Mouse (Mus musculus): Measurements from ENCODE around the gene Vmn1r85. TPM values are rescaled to one million over a fixed set of nuclear protein-coding genes. Genes with fewer than 3 reads are reported as not detected.

The Vmn1r85 gene
- polyA plus RNA-seq, 1 experiment from 2014 or later, result 0.06 TPM

- WGBS, result 49% methylated on average over 4 of the region's 4 CpGs
- ATAC-seq (replicated peaks), result no peak
- Histone ChIP-seq H3K4me1 (peaks cover 50% of the 10 kb centered on the region), H3K9ac (replicated peaks) (peak overlapping the region; percentile 99), H3K36me3 (peaks cover 31% of the 10 kb centered on the region), H3K4me3 (peak overlapping the region; percentile 90), H3K27me3 (peaks cover 4% of the 10 kb centered on the region; the same call in 1 of the 2 replicates), H3K4me2 (replicated peaks) (peak overlapping the region; percentile 78), H3K9me3 (no peaks in the 10 kb centered on the region), H3K27ac (replicated peaks) (peak overlapping the region; percentile 100)
Measured at GRCm38 (mm10) chr7:13036806-13037205, 58.2 kb downstream of the Vmn1r85 start.

GRCm38 (mm10) chr7:13035211-13035855, 59.6 kb downstream of the Vmn1r85 start:
- H3K27ac ChIP-seq (replicated peaks), result peak overlapping the region; percentile 92
- H3K4me3 ChIP-seq, result 0 out of 2 replicates have a peak overlapping the region, but pooled peaks have one; percentile 56
- WGBS, result 81% methylated on average over 17 of the region's 17 CpGs
- H3K4me2 ChIP-seq (replicated peaks), result 0 out of 2 replicates have a peak overlapping the region, but pooled peaks have one; percentile 78
- H3K36me3 ChIP-seq, result peaks cover 45% of the 10 kb centered on the region
- peaks cover 50% of the 10 kb centered on the region for H3K4me1 ChIP-seq
- no peak for ATAC-seq (replicated peaks)
- no peaks in the 10 kb centered on the region for H3K27me3 ChIP-seq
- H3K9me3 ChIP-seq, result no peaks in the 10 kb centered on the region
- H3K9ac ChIP-seq (replicated peaks), result no peak overlapping the region

- Histone ChIP-seq H3K9me3 (no peaks in the 10 kb centered on the region), H3K27me3 (no peaks in the 10 kb centered on the region), H3K4me3 (peak within 1 kb of the TSS; percentile 56), H3K4me1 (peaks cover 50% of the 10 kb centered on the region), H3K9ac (replicated peaks) (peak within 1 kb of the TSS; percentile 68), H3K4me2 (replicated peaks) (peak within 1 kb of the TSS; percentile 78), H3K27ac (replicated peaks) (peak within 1 kb of the TSS; percentile 92), H3K36me3 (peaks cover 55% of the 10 kb centered on the region)
- ATAC-seq (replicated peaks), result peak; percentile 81
- WGBS, result under 1% methylated on average over 45 of the region's 45 CpGs
Measured at GRCm38 (mm10) chr7:13034148-13034977, 60.6 kb downstream of the Vmn1r85 start, which contains the start of gene Chmp2a. Gene Chmp2a (minus strand): TSS chr7:13034807.

- Histone ChIP-seq H3K4me1 (peaks cover 43% of the 10 kb centered on the region), H3K9me3 (no peaks in the 10 kb centered on the region), H3K27me3 (no peaks in the 10 kb centered on the region), H3K27ac (replicated peaks) (peak overlapping the region; percentile 92), H3K9ac (replicated peaks) (peak overlapping the region; percentile 68), H3K4me2 (replicated peaks) (peak overlapping the region; percentile 78), H3K4me3 (peak overlapping the region; percentile 56), H3K36me3 (peaks cover 63% of the 10 kb centered on the region)
- ATAC-seq (replicated peaks), result no peak
- WGBS, result 50% methylated on average over 13 of the region's 13 CpGs
Measured at GRCm38 (mm10) chr7:13033451-13034147, 61.4 kb downstream of the Vmn1r85 start.

Other genes with a start within 250 kb of the Vmn1r85 start
- gene Zfp128, start 214.0 kb downstream of the Vmn1r85 start, polyA plus RNA-seq (2015; fragmentation: Nextera tagmentation; extraction: Ambion mirVana), result 8.0 and 8.8 TPM in 2 replicates
- 13.8 TPM in 2 replicates for gene Zscan22, start 197.4 kb downstream of the Vmn1r85 start, polyA plus RNA-seq (2015; fragmentation: Nextera tagmentation; extraction: Ambion mirVana)
- gene Rps5, start 172.9 kb downstream of the Vmn1r85 start, polyA plus RNA-seq (2015; fragmentation: Nextera tagmentation; extraction: Ambion mirVana), result 659 and 698 TPM in 2 replicates
- gene Rnf225, start 167.8 kb downstream of the Vmn1r85 start, polyA plus RNA-seq (2015; fragmentation: Nextera tagmentation; extraction: Ambion mirVana), result 0.61 and 0.84 TPM in 2 replicates
- gene Zfp324, start 129.3 kb downstream of the Vmn1r85 start, polyA plus RNA-seq (2015; fragmentation: Nextera tagmentation; extraction: Ambion mirVana), result 15.9 TPM in 2 replicates
- gene Zfp446, start 117.3 kb downstream of the Vmn1r85 start, polyA plus RNA-seq (2015; fragmentation: Nextera tagmentation; extraction: Ambion mirVana), result 11.7 and 12.5 TPM in 2 replicates
- gene Slc27a5, start 97.0 kb downstream of the Vmn1r85 start, polyA plus RNA-seq (2015; fragmentation: Nextera tagmentation; extraction: Ambion mirVana), result 0.20 and 0.50 TPM in 2 replicates
- 252 and 278 TPM in 2 replicates for gene Trim28, start 96.1 kb downstream of the Vmn1r85 start, polyA plus RNA-seq (2015; fragmentation: Nextera tagmentation; extraction: Ambion mirVana)
- gene Zbtb45, start 85.1 kb downstream of the Vmn1r85 start, polyA plus RNA-seq (2015; fragmentation: Nextera tagmentation; extraction: Ambion mirVana), result 40.4 and 44.2 TPM in 2 replicates
- gene Chmp2a, start 60.4 kb downstream of the Vmn1r85 start, polyA plus RNA-seq (2015; fragmentation: Nextera tagmentation; extraction: Ambion mirVana), result 180 and 184 TPM in 2 replicates
- 118 and 131 TPM in 2 replicates for gene Ube2m, start 56.9 kb downstream of the Vmn1r85 start, polyA plus RNA-seq (2015; fragmentation: Nextera tagmentation; extraction: Ambion mirVana)
- gene Mzf1, start 40.4 kb downstream of the Vmn1r85 start, polyA plus RNA-seq (2015; fragmentation: Nextera tagmentation; extraction: Ambion mirVana), result 7.9 and 8.7 TPM in 2 replicates
- not detected in 2 replicates for gene Vmn1r86, start 24.7 kb upstream of the Vmn1r85 start, polyA plus RNA-seq (2015; fragmentation: Nextera tagmentation; extraction: Ambion mirVana)
- not detected in 2 replicates for gene Vmn1r87, start 45.0 kb upstream of the Vmn1r85 start, polyA plus RNA-seq (2015; fragmentation: Nextera tagmentation; extraction: Ambion mirVana)
- gene Vmn1r88, start 64.4 kb upstream of the Vmn1r85 start, polyA plus RNA-seq (2015; fragmentation: Nextera tagmentation; extraction: Ambion mirVana), result not detected in 2 replicates
- not detected in 2 replicates for gene Vmn1r89, start 117.8 kb upstream of the Vmn1r85 start, polyA plus RNA-seq (2015; fragmentation: Nextera tagmentation; extraction: Ambion mirVana)
- 50.7 and 54.9 TPM in 2 replicates for gene Lig1, start 182.1 kb upstream of the Vmn1r85 start, polyA plus RNA-seq (2015; fragmentation: Nextera tagmentation; extraction: Ambion mirVana)
- 12.8 and 14.6 TPM in 2 replicates for gene Zswim9, start 183.5 kb upstream of the Vmn1r85 start, polyA plus RNA-seq (2015; fragmentation: Nextera tagmentation; extraction: Ambion mirVana)
- 0.61 and 0.65 TPM in 2 replicates for gene Pla2g4c, start 229.5 kb upstream of the Vmn1r85 start, polyA plus RNA-seq (2015; fragmentation: Nextera tagmentation; extraction: Ambion mirVana)

All from forebrain, embryonic 15.5 days (tissue).